10 mouse cellular contexts compared by ENCODE assay signal in the genomic region with DNA sequence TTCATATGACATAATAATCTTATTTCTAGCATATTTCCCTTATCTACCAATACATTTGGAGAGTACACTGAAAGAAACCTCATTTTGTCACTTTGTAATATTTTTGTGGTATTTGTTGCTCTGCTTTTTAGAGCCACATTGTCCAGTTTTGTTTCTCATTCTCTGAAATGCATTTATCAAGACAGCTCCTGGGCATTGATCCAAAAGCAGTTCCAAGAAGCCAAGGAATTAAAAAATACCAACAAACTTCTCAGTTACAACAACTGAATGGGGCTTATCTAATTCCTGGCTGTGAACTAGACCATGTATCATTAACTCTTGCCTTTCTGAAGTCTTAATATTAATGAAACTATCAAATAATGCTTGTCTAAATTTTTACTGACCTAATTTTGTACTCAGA.
DNase-seq lines count a peak whose midpoint lies in the region; ATAC-seq and TF ChIP-seq lines count a peak whose summit lies in the region.
"Had no signal": no experiment of that assay in that cellular context is flagged by ENCODE, and none has a peak within 500 bp of the region (broad histone marks: within the 10 kb centered on the region; RNA-seq: fewer than 3 reads in every experiment).

No protein-coding gene starts in this region.

- TF ChIP-seq POLR2A in MEL (IDR thresholded peaks at IDR 0.05; ENCODE audit: control insufficient read depth in 1 of 2, insufficient read depth in 1 of 2, low read depth in 1 of 2, low read length in 2 of 2, poor library complexity in 1 of 2) = no peak

- H3K9me3 ChIP-seq in forebrain, postnatal 0 days (ENCODE audit: low read length) = no peaks in the 10 kb centered on the region
- H3K9me3 ChIP-seq in forebrain, embryonic 16.5 days (ENCODE audit: control insufficient read depth, low read length) = no peaks in the 10 kb centered on the region
- no peaks in the 10 kb centered on the region for H3K9me3 ChIP-seq in kidney, embryonic 16.5 days (ENCODE audit: low read length)
- H3K9me3 ChIP-seq in MEL (replicated peaks; ENCODE audit: insufficient read depth, low read length) = no peaks in the 10 kb centered on the region
- H3K9me3 ChIP-seq in liver, embryonic 12.5 days (replicated peaks) = no peaks in the 10 kb centered on the region
- H3K9me3 ChIP-seq: hindbrain, embryonic 15.5 days had no signal

- H3K27ac ChIP-seq in forebrain, postnatal 0 days (ENCODE audit: low read depth, low read length) = no peak overlapping the region
- no peak overlapping the region for H3K27ac ChIP-seq in forebrain, embryonic 16.5 days (ENCODE audit: low read length)
- no peak overlapping the region for H3K27ac ChIP-seq in kidney, embryonic 16.5 days (ENCODE audit: low read length)
- H3K27ac ChIP-seq in MEL (ENCODE audit: control insufficient read depth, low read depth, low read length) = no peak overlapping the region
- no peak overlapping the region for H3K27ac ChIP-seq in liver, embryonic 12.5 days
- H3K27ac ChIP-seq: hindbrain, embryonic 15.5 days had no signal

- TF ChIP-seq EP300 in MEL (IDR thresholded peaks at IDR 0.05; ENCODE audit: low read depth in 1 of 2, low read length in 2 of 2) = no peak

- no peak overlapping the region for H3K4me3 ChIP-seq in forebrain, postnatal 0 days (ENCODE audit: low read depth, low read length)
- no peak overlapping the region for H3K4me3 ChIP-seq in forebrain, embryonic 16.5 days (replicated peaks; ENCODE audit: low read length)
- no peak overlapping the region for H3K4me3 ChIP-seq in kidney, embryonic 16.5 days (ENCODE audit: low read length)
- H3K4me3 ChIP-seq in MEL (ENCODE audit: control insufficient read depth in 1 of 2, insufficient read depth in 1 of 2, low read depth in 2 of 2, low read length in 2 of 2) = no peak overlapping the region
- no peak overlapping the region for H3K4me3 ChIP-seq in liver, embryonic 12.5 days
- H3K4me3 ChIP-seq: hindbrain, embryonic 15.5 days had no signal

- no peaks in the 10 kb centered on the region for H3K27me3 ChIP-seq in forebrain, postnatal 0 days (ENCODE audit: insufficient read depth, low read length)
- no peaks in the 10 kb centered on the region for H3K27me3 ChIP-seq in forebrain, embryonic 16.5 days (replicated peaks; ENCODE audit: control insufficient read depth, insufficient read depth, low read length)
- no peaks in the 10 kb centered on the region for H3K27me3 ChIP-seq in kidney, embryonic 16.5 days (ENCODE audit: insufficient read depth, low read length)
- no peaks in the 10 kb centered on the region; a peak in 1 of 4 replicates for H3K27me3 ChIP-seq in MEL (ENCODE audit: control insufficient read depth in 1 of 2, insufficient read depth in 2 of 2, low read length in 2 of 2)
- H3K27me3 ChIP-seq in liver, embryonic 12.5 days (replicated peaks) = no peaks in the 10 kb centered on the region
- H3K27me3 ChIP-seq: hindbrain, embryonic 15.5 days had no signal

- H3K9ac ChIP-seq in forebrain, postnatal 0 days = no peak overlapping the region
- H3K9ac ChIP-seq in forebrain, embryonic 16.5 days (replicated peaks; ENCODE audit: low read depth, low read length) = no peak overlapping the region
- H3K9ac ChIP-seq in kidney, embryonic 16.5 days (replicated peaks; ENCODE audit: low read length) = no peak overlapping the region
- H3K9ac ChIP-seq in MEL (ENCODE audit: control insufficient read depth, low read depth, low read length, poor library complexity, severe bottlenecking) = no peak overlapping the region
- no peak overlapping the region for H3K9ac ChIP-seq in liver, embryonic 12.5 days
- H3K9ac ChIP-seq: hindbrain, embryonic 15.5 days had no signal

- TF ChIP-seq RAD21 in MEL (IDR thresholded peaks at IDR 0.05; ENCODE audit: low read depth, low read length) = no peak

- no peak for TF ChIP-seq CTCF in forebrain, postnatal 0 days (IDR thresholded peaks at IDR 0.05; ENCODE audit: low read depth)
- no peak for TF ChIP-seq CTCF in MEL (IDR thresholded peaks at IDR 0.05 in 2 of 3, conservative IDR thresholded peaks at IDR 0.05 in 1 of 3; ENCODE audit: control insufficient read depth in 1 of 3, insufficient read depth in 1 of 3, low read depth in 2 of 3, low read length in 3 of 3, poor library complexity in 1 of 3, severe bottlenecking in 1 of 3)

- peak; percentile 51 for DNase-seq in forebrain, postnatal 0 days
- peak; percentile 47 for DNase-seq in kidney, postnatal 10 days
- peak; percentile 11 for DNase-seq in MEL (ENCODE audit: low read depth, low spot score)
- DNase-seq: gastrocnemius, postnatal 25 days; thymus, adult 18-20 months had no signal

- H3K4me2 ChIP-seq in forebrain, postnatal 0 days (ENCODE audit: low read depth) = no peak overlapping the region
- H3K4me2 ChIP-seq in forebrain, embryonic 16.5 days (ENCODE audit: low read length) = no peak overlapping the region
- no peak overlapping the region for H3K4me2 ChIP-seq in kidney, embryonic 16.5 days (replicated peaks; ENCODE audit: low read depth, low read length)
- no peak overlapping the region for H3K4me2 ChIP-seq in liver, embryonic 12.5 days
- H3K4me2 ChIP-seq: hindbrain, embryonic 15.5 days had no signal

- no peaks in the 10 kb centered on the region for H3K36me3 ChIP-seq in forebrain, postnatal 0 days (ENCODE audit: insufficient read depth)
- H3K36me3 ChIP-seq in forebrain, embryonic 16.5 days (ENCODE audit: control insufficient read depth, insufficient read depth) = no peaks in the 10 kb centered on the region
- H3K36me3 ChIP-seq in kidney, embryonic 16.5 days (ENCODE audit: insufficient read depth, low read length) = no peaks in the 10 kb centered on the region
- H3K36me3 ChIP-seq in MEL (ENCODE audit: control insufficient read depth in 1 of 2, insufficient read depth in 2 of 2, low read length in 2 of 2) = no peaks in the 10 kb centered on the region
- H3K36me3 ChIP-seq in liver, embryonic 12.5 days = no peaks in the 10 kb centered on the region
- H3K36me3 ChIP-seq: hindbrain, embryonic 15.5 days had no signal

- ATAC-seq in forebrain, postnatal 0 days = no peak
- no peak for ATAC-seq in forebrain, embryonic 16.5 days
- no peak for ATAC-seq in kidney, embryonic 16.5 days (ENCODE audit: low FRiP score, low TSS enrichment)
- 0 out of 2 replicates have a peak, but pooled peaks have one; percentile 18 for ATAC-seq in common myeloid progenitor, adult 5-6 weeks (replicated peaks; ENCODE audit: low read depth, poor library complexity, severe bottlenecking)
- no peak for ATAC-seq in liver, embryonic 12.5 days

- no peaks in the 10 kb centered on the region for H3K79me2 ChIP-seq in MEL (ENCODE audit: control insufficient read depth, insufficient read depth, low read length, poor library complexity)

- H3K4me1 ChIP-seq in forebrain, postnatal 0 days (ENCODE audit: insufficient read depth) = no peaks in the 10 kb centered on the region
- H3K4me1 ChIP-seq in forebrain, embryonic 16.5 days (replicated peaks; ENCODE audit: control insufficient read depth, insufficient read depth, low read length) = 0 out of 2 replicates have a peak, but pooled peaks cover 2% of the 10 kb centered on the region
- H3K4me1 ChIP-seq in kidney, embryonic 16.5 days (ENCODE audit: insufficient read depth, low read length) = no peaks in the 10 kb centered on the region
- H3K4me1 ChIP-seq in MEL (ENCODE audit: control insufficient read depth in 1 of 2, insufficient read depth in 2 of 2, low read length in 2 of 2) = no peaks in the 10 kb centered on the region
- H3K4me1 ChIP-seq in liver, embryonic 12.5 days = no peaks in the 10 kb centered on the region
- H3K4me1 ChIP-seq: hindbrain, embryonic 15.5 days had no signal

TF ChIP-seq in MEL, 35 proteins besides CTCF, POLR2A, EP300 and RAD21:
- TF ChIP-seq MXI1 (IDR thresholded peaks at IDR 0.05; ENCODE audit: low read depth, low read length) (no peak), MAZ (IDR thresholded peaks at IDR 0.05; ENCODE audit: low read depth, low read length) (no peak), POLR2AphosphoS2 (IDR thresholded peaks at IDR 0.05; ENCODE audit: low read length) (no peak), ZKSCAN1 (IDR thresholded peaks at IDR 0.05; ENCODE audit: low read depth, low read length) (no peak), ETS1 (IDR thresholded peaks at IDR 0.05; ENCODE audit: low read depth, low read length) (no peak), TAL1 (IDR thresholded peaks at IDR 0.05; ENCODE audit: low read length) (no peak), NRF1 (IDR thresholded peaks at IDR 0.05; ENCODE audit: insufficient read depth, low read depth, low read length, poor library complexity, severe bottlenecking) (no peak), SIN3A (IDR thresholded peaks at IDR 0.05; ENCODE audit: low read length) (no peak), MEF2A (IDR thresholded peaks at IDR 0.05; ENCODE audit: extremely low read depth, insufficient replicate concordance, low read depth, low read length, poor library complexity, severe bottlenecking) (no peak), USF1 (IDR thresholded peaks at IDR 0.05; ENCODE audit: low read depth, low read length) (no peak), MYC (IDR thresholded peaks at IDR 0.05; ENCODE audit: low read depth, low read length) (no peak), USF2 (IDR thresholded peaks at IDR 0.05; ENCODE audit: borderline replicate concordance in 1 of 2, insufficient read depth in 1 of 2, low read depth in 1 of 2, low read length in 2 of 2) (no peak), BHLHE40 (IDR thresholded peaks at IDR 0.05; ENCODE audit: borderline replicate concordance, low read depth, low read length) (no peak), NELFE (IDR thresholded peaks at IDR 0.05; ENCODE audit: low read depth, low read length) (no peak), TBP (IDR thresholded peaks at IDR 0.05; ENCODE audit: low read depth, low read length) (no peak), KAT2A (conservative IDR thresholded peaks at IDR 0.05; ENCODE audit: low read depth, low read length) (no peak)
